Mouse (Mus musculus) erythroblast, embryonic 14.5 days (primary cell): ENCODE data around the gene Lrch4. TPM values are rescaled to one million over a fixed set of nuclear protein-coding genes. Genes with fewer than 3 reads are reported as not detected.

ENCODE experiments used
- H3K27me3 ChIP-seq: 2 replicates; pipeline ENCODE4 v1.6.1; 2012; ENCODE audit warnings: inconsistent platforms; ENCODE audit not compliant: control insufficient read depth
- H3K36me3 ChIP-seq: 2 replicates; pipeline ENCODE4 v1.6.1; 2012; ENCODE audit warnings: mild to moderate bottlenecking, inconsistent platforms; ENCODE audit not compliant: control insufficient read depth
- H3K4me1 ChIP-seq: 2 replicates; pipeline ENCODE4 v1.6.1; 2012; ENCODE audit warnings: inconsistent platforms; ENCODE audit not compliant: control insufficient read depth
- H3K4me3 ChIP-seq: replicated peaks from 2 replicates; pipeline ENCODE3; 2012; ENCODE audit warnings: moderate library complexity, mild to moderate bottlenecking, inconsistent platforms
- H3K9me3 ChIP-seq: 2 replicates; pipeline ENCODE4 v1.6.1; 2012; ENCODE audit warnings: low read length, inconsistent platforms, mixed read lengths; ENCODE audit not compliant: control insufficient read depth
- TAL1 ChIP-seq: IDR thresholded peaks from 3 replicates; pipeline ENCODE4 v1.6.1; 2012; ENCODE audit warnings: low read length, inconsistent platforms, mixed read lengths
- polyA plus RNA-seq: library from polyadenylated mRNA; stranded (reverse); fragments of >175 nt; gene quantifications from 2 replicates; pipeline ENCODE4 v1.2.3, GENCODE M21; 2012

Lrch4 gene
- polyA plus RNA-seq, 1 experiment: 7.1 TPM

GRCm38 (mm10) chr5:137690531-137690930, 61.6 kb downstream of the Lrch4 start:
- H3K27me3 ChIP-seq: no peaks in the 10 kb centered on the region
- TF ChIP-seq TAL1: no peak
- H3K4me1 ChIP-seq: peaks cover 51% of the 10 kb centered on the region
- no peaks in the 10 kb centered on the region for H3K9me3 ChIP-seq
- H3K4me3 ChIP-seq: no peak overlapping the region
- H3K36me3 ChIP-seq: peaks cover 3% of the 10 kb centered on the region; the same call in 1 of the 2 replicates

Other genes with a start within 250 kb of the Lrch4 start
- under 0.01 TPM in 1 of 2 replicates, not detected in the other for gene Zan, start 152.1 kb upstream of the Lrch4 start, polyA plus RNA-seq
- 7.1 and 9.3 TPM in 2 replicates for gene Pop7, start 126.6 kb upstream of the Lrch4 start, polyA plus RNA-seq
- 2.4 and 2.6 TPM in 2 replicates for gene Gigyf1, start 110.6 kb upstream of the Lrch4 start, polyA plus RNA-seq
- not detected in 2 replicates for gene Epo, start 95.9 kb upstream of the Lrch4 start, polyA plus RNA-seq
- gene Gnb2, start 95.6 kb upstream of the Lrch4 start, polyA plus RNA-seq: 59.2 and 65.3 TPM in 2 replicates
- gene Actl6b, start 75.6 kb upstream of the Lrch4 start, polyA plus RNA-seq: not detected in 2 replicates
- gene Tfr2, start 59.3 kb upstream of the Lrch4 start, polyA plus RNA-seq: 9.2 and 10.1 TPM in 2 replicates
- gene Mospd3, start 28.1 kb upstream of the Lrch4 start, polyA plus RNA-seq: 105 and 109 TPM in 2 replicates
- 0.10 and 0.22 TPM in 2 replicates for gene Pcolce, start 15.3 kb upstream of the Lrch4 start, polyA plus RNA-seq
- not detected in 2 replicates for gene Fbxo24, start 119 bp upstream of the Lrch4 start, polyA plus RNA-seq
- 3.8 and 3.9 TPM in 2 replicates for gene Gm20605, start 54 bp downstream of the Lrch4 start, polyA plus RNA-seq
- 5.9 and 11.5 TPM in 2 replicates for gene Sap25, start 12.2 kb downstream of the Lrch4 start, polyA plus RNA-seq
- gene Irs3, start 16.6 kb downstream of the Lrch4 start, polyA plus RNA-seq: 0.02 TPM in 1 of 2 replicates, not detected in the other
- 17.1 and 20.4 TPM in 2 replicates for gene Agfg2, start 55.6 kb downstream of the Lrch4 start, polyA plus RNA-seq
- gene Nyap1, start 112.5 kb downstream of the Lrch4 start, polyA plus RNA-seq: 0.97 and 1.2 TPM in 2 replicates
- 53.9 and 58.8 TPM in 2 replicates for gene Tsc22d4, start 116.6 kb downstream of the Lrch4 start, polyA plus RNA-seq
- gene Ppp1r35, start 149.7 kb downstream of the Lrch4 start, polyA plus RNA-seq: 16.1 TPM in 2 replicates
- gene Mepce, start 158.5 kb downstream of the Lrch4 start, polyA plus RNA-seq: 17.1 and 18.2 TPM in 2 replicates
- 0.04 and 0.05 TPM in 2 replicates for gene Zcwpw1, start 158.7 kb downstream of the Lrch4 start, polyA plus RNA-seq
- gene Pilra, start 207.2 kb downstream of the Lrch4 start, polyA plus RNA-seq: 0.03 TPM in 1 of 2 replicates, not detected in the other
- gene Pilrb1, start 229.0 kb downstream of the Lrch4 start, polyA plus RNA-seq: 0.05 TPM in 1 of 2 replicates, not detected in the other
- gene Pilrb2, start 242.7 kb downstream of the Lrch4 start, polyA plus RNA-seq: not detected in 2 replicates